Mouse (Mus musculus): ENCODE data around the gene Kdm6b.
A peak's percentile ranks its signal among the peaks of the same experiment; 100 is the strongest.

Gene Kdm6b

GRCm38 (mm10) chr11:69419443-69419812 lies 6.0 kb upstream of the Kdm6b start:
- DNase-seq (ENCODE audit: low read depth) = no peak

DNA sequence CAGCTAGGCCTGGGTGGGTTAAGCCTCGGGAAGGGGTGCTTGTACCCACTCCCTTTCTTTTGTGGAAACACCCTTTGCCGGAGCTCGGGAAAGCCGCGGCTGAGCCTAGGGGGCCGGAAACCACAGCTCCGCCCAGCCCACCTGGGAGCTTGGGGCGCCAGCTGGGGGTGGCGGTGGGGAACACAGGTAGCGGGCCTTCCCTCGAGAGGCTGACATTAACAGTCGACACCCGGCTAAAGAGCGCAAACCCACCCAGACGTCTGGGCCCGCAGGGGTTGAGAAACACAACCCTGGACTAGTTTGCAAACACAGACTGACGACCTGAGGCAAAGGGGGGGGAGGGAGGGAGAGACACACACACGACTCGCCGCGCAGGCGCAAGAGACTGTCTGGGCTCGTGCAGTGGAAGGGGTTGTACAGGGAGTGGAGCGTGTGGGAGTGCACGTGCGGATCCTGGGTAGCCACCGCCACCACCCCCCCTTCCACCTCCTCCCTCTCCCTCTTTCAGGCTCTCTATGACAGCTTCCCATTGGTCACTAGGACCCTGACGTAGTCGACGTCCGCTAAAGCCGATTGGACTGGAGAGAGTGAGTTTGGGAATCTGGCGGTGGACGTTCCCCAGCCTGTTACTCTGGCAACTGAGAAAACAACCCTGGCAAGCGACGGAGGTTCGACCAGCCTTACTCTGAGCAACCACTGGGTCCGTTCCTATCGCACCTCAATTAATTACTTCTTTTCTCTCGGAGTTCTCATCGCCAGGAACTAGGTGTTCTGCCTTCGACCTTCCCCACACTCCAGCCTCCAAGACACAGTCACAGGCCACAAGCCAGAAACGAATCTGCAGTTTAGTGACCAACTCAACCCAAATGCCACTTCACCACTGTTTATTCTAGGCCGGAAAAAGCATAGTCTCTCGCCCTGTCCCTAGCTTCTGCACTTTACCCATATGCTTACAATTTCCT lies 5.3 kb upstream of the Kdm6b start:
- peak; percentile 95 for DNase-seq (ENCODE audit: low read depth)

DNA sequence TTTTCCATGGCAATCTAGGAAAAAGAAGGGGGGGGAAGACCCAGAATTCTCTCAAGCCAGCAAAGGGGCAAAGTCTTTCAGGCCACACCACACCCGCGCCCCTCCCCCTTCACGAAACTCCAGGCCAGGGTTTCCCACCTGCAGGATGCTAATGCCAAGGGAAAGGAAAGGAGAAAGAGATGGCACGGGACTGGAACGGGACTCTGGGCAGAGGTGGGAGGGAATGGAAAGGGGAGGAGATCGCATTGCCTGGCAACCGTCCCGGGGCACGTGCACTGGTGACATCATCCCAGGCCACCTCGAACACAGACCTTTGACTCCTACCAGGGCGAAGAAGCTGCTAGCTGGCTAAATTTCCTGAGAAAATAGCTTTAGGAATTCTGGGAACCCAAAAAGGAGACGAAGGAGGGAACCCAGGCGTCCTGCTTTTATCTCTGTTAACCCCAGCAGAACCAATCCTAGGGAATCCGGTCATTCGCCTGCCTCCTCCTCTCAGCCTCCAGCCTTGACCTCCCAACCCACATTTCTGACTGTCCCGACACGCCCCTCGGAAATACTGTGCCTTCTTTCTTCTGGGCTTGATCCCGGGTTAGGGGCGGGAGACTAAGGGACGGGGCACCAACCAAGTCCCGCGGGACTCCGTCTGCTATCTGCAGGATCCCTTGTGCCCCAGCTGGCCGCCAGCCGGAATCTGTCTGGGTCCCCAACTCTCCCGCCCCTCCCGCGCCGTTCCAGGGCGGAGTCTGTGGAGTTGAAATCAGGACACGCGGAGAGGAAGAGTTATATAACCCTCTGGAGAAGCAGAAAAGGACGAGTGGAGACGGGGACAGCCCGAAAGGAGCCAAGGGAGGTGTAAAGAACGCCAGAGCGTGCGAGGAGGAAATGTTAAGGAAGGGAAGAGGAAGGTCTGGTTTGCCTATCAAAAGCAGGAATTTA lies 4.2 kb upstream of the Kdm6b start:
- peak; percentile 81 for DNase-seq (ENCODE audit: low read depth)

DNA sequence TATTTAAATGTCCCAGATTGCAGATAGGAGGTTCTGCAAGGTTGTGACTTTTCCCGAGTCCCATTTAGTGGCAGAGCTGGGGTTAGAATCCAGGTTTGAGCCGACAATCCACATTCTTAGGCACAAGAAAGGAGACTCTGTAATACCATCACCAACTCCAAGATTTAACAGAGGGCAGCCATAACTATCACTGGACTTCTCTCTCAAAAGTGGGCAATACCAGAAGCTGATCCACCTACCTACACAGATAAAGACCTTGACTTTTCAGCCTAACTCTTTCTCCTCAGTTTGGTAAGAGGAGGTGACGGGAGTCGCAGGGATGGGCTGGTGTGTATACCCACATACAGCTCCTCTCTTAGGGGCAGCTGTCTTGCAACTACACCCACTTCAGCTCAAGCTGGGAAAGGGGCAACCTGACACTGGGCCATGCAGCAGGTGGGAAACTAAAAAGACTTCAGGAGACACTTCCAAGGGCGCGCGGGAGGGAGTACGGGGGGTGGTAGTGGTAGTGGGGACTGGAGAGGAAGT lies 3.5 kb upstream of the Kdm6b start:
- DNase-seq (ENCODE audit: low read depth) = no peak

DNA sequence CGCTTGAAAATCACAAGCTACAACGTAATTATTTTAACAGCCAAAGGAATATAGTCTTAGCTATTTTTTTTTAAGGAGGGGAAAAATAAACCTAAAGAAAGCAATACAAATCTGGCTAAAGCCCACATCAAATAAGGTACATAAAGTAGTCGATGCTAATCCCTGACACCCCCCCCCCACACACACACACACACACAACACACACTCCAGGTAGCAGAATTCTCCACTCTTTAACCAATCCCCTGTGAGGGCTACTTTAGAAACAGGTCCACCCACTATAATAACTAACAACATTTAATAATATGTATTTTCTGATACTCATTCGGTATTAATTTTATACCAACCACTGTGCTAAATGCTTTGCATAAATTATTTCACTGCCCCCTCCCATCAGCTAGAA lies 3.0 kb upstream of the Kdm6b start:
- DNase-seq (ENCODE audit: low read depth) = no peak

GRCm38 (mm10) chr11:69415668-69416451 lies 2.4 kb upstream of the Kdm6b start:
- DNase-seq (ENCODE audit: low read depth) = no peak

GRCm38 (mm10) chr11:69415327-69415667 lies 1.8 kb upstream of the Kdm6b start:
- DNase-seq (ENCODE audit: low read depth) = no peak

GRCm38 (mm10) chr11:69414421-69415326 lies 1.2 kb upstream of the Kdm6b start:
- no peak for DNase-seq (ENCODE audit: low read depth)

- no peak for DNase-seq (ENCODE audit: low read depth)
Measured at GRCm38 (mm10) chr11:69412548-69412947, 927 bp downstream of the Kdm6b start.

GRCm38 (mm10) chr11:69411538-69412203 lies 1.8 kb downstream of the Kdm6b start:
- peak; percentile 72 for DNase-seq (ENCODE audit: low read depth)

DNA sequence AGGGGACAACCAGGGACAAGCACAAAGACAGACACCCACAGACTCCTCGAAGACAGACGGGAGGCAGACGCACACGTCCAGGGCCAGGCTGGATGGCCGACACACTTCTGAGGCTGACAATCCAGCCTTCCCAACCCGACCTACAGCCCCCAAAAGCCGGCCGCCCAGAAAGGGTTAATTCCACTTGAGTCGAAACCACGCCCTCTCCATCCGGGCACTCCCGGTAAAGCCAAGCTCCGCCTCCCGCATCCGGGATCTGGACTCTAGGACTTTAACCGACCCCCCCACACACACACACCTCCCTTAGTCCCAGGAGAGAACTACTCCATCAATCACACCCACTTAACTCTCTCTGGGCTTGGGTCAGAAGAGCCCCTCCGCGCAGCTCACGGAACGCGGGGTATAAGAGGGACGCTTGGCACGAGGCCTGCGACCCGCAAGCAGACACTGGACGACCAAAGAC lies 2.4 kb downstream of the Kdm6b start:
- peak; percentile 97 for DNase-seq (ENCODE audit: low read depth)

DNA sequence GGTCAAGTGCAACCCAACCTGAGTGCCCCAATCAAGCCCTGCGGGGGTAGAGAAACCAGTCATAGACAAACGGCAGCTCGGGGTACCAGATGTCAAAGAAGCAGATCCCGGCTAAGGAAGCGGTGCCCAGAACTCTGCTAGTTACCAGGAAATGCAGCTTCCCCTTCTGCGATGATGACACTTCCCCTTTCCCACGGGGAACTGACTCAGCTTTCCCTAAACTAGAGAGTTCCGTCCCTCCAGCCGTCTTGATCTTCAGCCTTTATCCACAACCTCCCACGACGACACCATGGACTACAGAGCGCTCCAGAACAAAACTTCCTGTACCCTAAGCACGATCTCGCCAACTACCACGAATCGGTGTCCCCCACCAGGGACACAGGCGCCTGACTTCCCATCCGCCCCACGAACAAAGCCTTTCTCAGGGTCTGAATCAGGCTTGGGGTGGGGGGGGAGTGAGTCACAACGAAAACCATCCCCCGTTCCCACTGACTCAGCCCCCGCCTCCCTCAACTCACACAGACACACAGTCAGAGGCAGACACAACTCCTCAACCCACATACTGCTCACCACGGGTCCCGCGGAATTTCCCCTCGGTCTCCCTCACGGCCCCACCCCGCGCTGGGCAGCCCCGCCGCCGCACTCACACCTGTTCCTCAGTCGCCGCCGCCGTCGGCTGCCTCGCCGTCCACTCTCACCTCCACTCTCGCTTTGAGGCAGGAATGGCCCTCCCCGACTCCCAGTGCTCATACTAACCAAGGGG lies 3.0 kb downstream of the Kdm6b start:
- DNase-seq (ENCODE audit: low read depth) = no peak

GRCm38 (mm10) chr11:69410045-69410309 lies 3.5 kb downstream of the Kdm6b start:
- no peak for DNase-seq (ENCODE audit: low read depth)

DNA sequence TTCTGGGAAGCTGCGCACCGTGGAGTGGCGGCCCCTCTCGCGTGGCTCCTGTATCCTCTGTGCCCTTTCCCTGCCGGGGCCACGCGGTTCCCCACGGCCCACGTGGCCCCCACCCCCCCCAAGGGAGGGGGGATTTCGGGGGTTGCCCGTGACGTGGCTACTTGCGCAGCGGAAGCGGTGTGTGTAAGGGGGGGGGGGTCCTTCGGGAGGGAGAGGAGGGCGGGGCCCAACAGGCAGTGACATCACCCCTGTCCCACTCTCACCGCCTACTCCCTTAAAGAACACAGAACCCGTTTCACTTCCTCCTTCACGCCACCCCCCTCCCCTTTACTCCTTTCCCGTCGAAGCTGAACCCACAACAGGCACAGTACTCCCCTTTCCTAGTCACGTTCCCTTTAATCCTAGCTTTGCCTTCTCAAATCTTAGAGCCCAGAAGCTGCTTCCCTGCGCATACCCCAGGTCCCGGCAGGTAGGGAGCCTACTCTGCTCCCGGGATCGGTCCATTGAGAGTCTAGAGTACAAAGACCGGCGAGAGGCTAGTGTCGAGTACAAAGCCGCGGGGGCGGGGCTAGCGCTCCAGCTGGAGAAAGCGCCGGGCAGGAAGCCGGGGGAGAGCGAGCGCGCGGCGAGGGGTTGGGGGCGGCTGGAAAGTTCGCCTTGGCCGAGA lies 4.0 kb downstream of the Kdm6b start:
- DNase-seq (ENCODE audit: low read depth) = no peak

DNA sequence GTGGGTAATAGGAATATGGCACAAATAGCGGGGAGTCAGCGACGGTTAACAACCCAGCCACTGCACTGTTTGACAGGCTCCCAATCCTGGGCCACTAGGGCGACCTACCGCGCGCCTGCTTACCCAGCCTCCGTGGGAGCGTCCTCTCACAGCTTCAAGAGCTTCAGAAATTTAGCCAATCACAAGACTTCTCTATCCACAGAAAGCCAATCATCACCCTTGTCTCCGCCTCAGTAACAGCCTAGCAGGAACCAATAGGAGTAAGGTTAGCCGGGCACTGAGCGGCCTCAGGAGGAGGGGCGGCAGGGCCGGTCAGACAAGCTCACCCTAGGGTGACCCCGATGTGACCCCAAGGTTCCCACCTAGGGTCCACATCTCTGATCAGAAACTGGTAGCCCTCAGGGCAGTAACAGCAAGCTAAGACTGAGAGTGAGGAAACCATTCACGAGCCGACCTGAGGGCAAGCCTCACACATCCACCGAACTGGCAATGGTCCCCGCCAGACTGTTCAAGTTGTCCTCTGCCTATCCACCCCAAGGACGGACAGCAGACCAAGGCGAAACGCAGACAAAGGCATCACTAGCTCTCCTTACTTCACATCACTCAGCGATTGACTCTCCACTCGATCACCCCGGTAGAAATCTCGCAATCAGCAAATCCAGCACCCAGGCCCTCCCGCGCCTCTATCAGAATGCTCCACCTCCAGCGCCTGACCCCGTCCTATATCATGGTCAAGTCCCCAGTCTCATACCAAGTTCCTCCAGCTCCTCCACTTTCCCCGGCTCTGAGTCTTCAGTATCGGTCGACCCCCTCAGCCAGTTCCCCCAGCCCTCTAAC lies 4.7 kb downstream of the Kdm6b start:
- DNase-seq (ENCODE audit: low read depth) = peak; percentile 88

DNA sequence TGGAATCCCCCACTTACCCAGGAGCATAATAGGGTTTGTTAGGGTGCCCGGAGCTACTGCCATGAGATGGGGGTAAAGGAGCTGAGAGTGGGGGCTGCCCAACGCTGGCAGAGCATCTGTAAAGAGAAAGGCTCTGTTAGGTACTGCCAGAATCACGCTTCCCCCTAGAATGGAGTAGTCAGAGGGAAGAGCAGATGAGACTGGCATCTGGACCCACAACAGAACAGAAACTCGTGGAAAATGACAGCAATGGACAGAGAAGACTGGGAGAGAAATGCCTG lies 5.8 kb downstream of the Kdm6b start:
- no peak for DNase-seq (ENCODE audit: low read depth)

DNA sequence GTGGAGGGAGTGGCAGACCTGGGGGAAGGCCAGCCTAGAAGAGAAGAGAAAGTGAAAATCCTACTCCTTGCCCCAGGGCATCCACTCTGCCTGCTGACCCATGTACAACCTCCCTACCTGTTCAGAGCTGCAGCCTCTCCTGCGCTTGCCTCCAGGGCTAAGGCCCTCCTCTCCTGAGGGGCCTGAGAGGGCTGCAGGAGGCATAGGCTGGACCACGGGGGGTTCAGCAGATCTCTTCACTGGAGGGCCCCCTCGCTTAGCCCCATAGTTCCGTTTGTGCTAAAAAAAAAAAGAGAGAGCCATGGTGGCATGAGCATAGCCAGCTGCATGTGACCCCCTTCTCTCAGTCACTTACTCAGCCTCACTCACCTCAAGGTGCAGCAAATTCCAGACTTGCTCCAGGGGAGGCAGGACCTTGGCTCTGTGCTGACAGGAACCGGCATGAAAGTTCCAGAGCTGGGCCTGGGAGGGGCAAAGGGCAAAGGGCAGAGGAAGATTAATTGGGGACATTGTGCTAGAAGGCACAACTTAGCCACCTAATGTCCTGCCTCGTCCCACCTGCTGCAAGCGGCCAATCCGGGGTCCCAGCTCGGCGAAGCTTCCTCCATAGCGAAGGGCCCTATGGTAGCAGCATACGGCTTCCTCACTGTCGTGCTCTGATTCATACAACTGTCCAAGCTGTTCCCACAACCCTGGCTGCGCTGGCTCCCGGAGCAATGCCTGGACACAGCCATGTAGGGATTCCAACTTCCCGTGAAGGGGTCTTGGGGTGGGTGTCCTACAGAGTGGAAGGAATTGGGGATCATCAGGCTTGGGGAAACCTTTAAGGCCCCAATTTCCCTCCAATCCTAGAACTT lies 6.4 kb downstream of the Kdm6b start:
- DNase-seq (ENCODE audit: low read depth) = no peak
